Mouse (Mus musculus) CH12.LX (cell line): Measurements from ENCODE around the gene Cysrt1. TPM values are rescaled to one million over a fixed set of nuclear protein-coding genes. Genes with fewer than 3 reads are reported as not detected.
A peak's percentile ranks its signal among the peaks of the same experiment; 100 is the strongest.

Experiments used
- DNase-seq: peaks from one replicate; pipeline ENCODE4 v3.0.0-alpha.2; 2013; ENCODE audit errors: extremely low read depth
- H3K27ac ChIP-seq: 2 replicates; pipeline ENCODE4 v1.5.1; 2012; ENCODE audit warnings: low read depth, mild to moderate bottlenecking, control low read depth, moderate library complexity; ENCODE audit not compliant: insufficient read depth
- H3K27me3 ChIP-seq: replicated peaks from 2 replicates; pipeline ENCODE3; 2012; ENCODE audit warnings: inconsistent platforms
- H3K36me3 ChIP-seq, 2 experiments: replicated peaks in 1 of 2; 2 replicates each; pipeline versions ENCODE3 to v1.6.1; 2012; ENCODE audit warnings: inconsistent platforms in 1 of 2, low read length in 1 of 2, mild to moderate bottlenecking in 1 of 2, mixed read lengths in 1 of 2, moderate library complexity in 1 of 2; ENCODE audit not compliant: control insufficient read depth in 1 of 2, insufficient read depth in 1 of 2
- H3K4me1 ChIP-seq, 2 experiments: 2 replicates each; pipeline ENCODE4 v1.6.1; 2012; ENCODE audit warnings: inconsistent platforms in 1 of 2, moderate library complexity in 1 of 2; ENCODE audit not compliant: insufficient read depth in 2 of 2, control insufficient read depth in 1 of 2
- H3K4me2 ChIP-seq: 2 replicates; pipeline ENCODE4 v1.6.1; 2012; ENCODE audit warnings: low read depth, mild to moderate bottlenecking, control low read depth; ENCODE audit not compliant: poor library complexity, insufficient read depth, severe bottlenecking
- H3K4me3 ChIP-seq, 3 experiments: fragments of 150-350 bp in 1 of 3; sonication (generic) in 1 of 3; replicated peaks in 1 of 3; 2 replicates each; pipeline versions ENCODE3 to v1.5.1; 2011 to 2012; ENCODE audit warnings: low read depth in 2 of 3, low read length in 2 of 3, mild to moderate bottlenecking in 2 of 3, moderate library complexity in 2 of 3, control low read depth in 1 of 3, improper control_type of control experiment in 1 of 3, inconsistent platforms in 1 of 3, mixed read lengths in 1 of 3; ENCODE audit not compliant: poor library complexity in 1 of 3
- H3K79me2 ChIP-seq: replicated peaks from 2 replicates; pipeline ENCODE4 v1.6.1; 2012; ENCODE audit warnings: mild to moderate bottlenecking, moderate library complexity; ENCODE audit not compliant: control insufficient read depth, poor library complexity, insufficient read depth, severe bottlenecking; ENCODE audit errors: extremely low read depth
- H3K9ac ChIP-seq: 2 replicates; pipeline ENCODE4 v1.6.1; 2012; ENCODE audit warnings: low read depth, mild to moderate bottlenecking, control low read depth, moderate library complexity; ENCODE audit not compliant: insufficient read depth
- H3K9me3 ChIP-seq: replicated peaks from 2 replicates; pipeline ENCODE3; 2012; ENCODE audit warnings: low read length, inconsistent platforms, mixed read lengths
- BHLHE40 ChIP-seq: IDR thresholded peaks from 2 replicates; pipeline ENCODE4 v1.6.1; 2011; ENCODE audit warnings: mild to moderate bottlenecking, low read depth, low read length, improper control_type of control experiment
- CHD1 ChIP-seq: IDR thresholded peaks from 2 replicates; pipeline ENCODE4 v1.6.1; 2012; ENCODE audit warnings: low read depth, low read length, improper control_type of control experiment, inconsistent platforms
- CHD2 ChIP-seq: IDR thresholded peaks from 2 replicates; pipeline ENCODE4 v1.6.1; 2011; ENCODE audit warnings: low read length, improper control_type of control experiment
- ELF1 ChIP-seq: IDR thresholded peaks from 2 replicates; pipeline ENCODE4 v1.6.1; 2014; ENCODE audit warnings: low read depth, mild to moderate bottlenecking, inconsistent platforms, low read length, improper control_type of control experiment
- EP300 ChIP-seq: IDR thresholded peaks from 2 replicates; pipeline ENCODE4 v1.6.1; 2011; ENCODE audit warnings: low read length, improper control_type of control experiment
- ETS1 ChIP-seq: conservative IDR thresholded peaks from 2 replicates; pipeline ENCODE4 v1.6.1; 2012; ENCODE audit warnings: low read depth, mild to moderate bottlenecking, inconsistent platforms, low read length, improper control_type of control experiment, moderate library complexity
- GABPA ChIP-seq: IDR thresholded peaks from 2 replicates; pipeline ENCODE4 v1.6.1; 2012; ENCODE audit warnings: low read depth, low read length, improper control_type of control experiment, inconsistent platforms; ENCODE audit not compliant: insufficient replicate concordance
- HCFC1 ChIP-seq: IDR thresholded peaks from 2 replicates; pipeline ENCODE4 v1.6.1; 2012; ENCODE audit warnings: low read depth, mild to moderate bottlenecking, inconsistent platforms, low read length, improper control_type of control experiment
- IRF4 ChIP-seq: IDR thresholded peaks from 2 replicates; pipeline ENCODE4 v1.6.1; 2014; ENCODE audit warnings: low read depth, mild to moderate bottlenecking, inconsistent platforms, low read length, improper control_type of control experiment
- JUN ChIP-seq: IDR thresholded peaks from 2 replicates; pipeline ENCODE4 v1.6.1; 2011; ENCODE audit warnings: low read depth, mild to moderate bottlenecking, low read length, improper control_type of control experiment, moderate library complexity; ENCODE audit not compliant: insufficient read depth
- KAT2A ChIP-seq: IDR thresholded peaks from 2 replicates; pipeline ENCODE4 v1.6.1; 2012; ENCODE audit warnings: low read length, improper control_type of control experiment, inconsistent platforms; ENCODE audit not compliant: insufficient replicate concordance
- MAFK ChIP-seq: IDR thresholded peaks from 2 replicates; pipeline ENCODE4 v1.6.1; 2011; ENCODE audit warnings: low read length, improper control_type of control experiment; ENCODE audit not compliant: insufficient replicate concordance
- MAX ChIP-seq: IDR thresholded peaks from 2 replicates; pipeline ENCODE4 v1.6.1; 2011; ENCODE audit warnings: low read length, improper control_type of control experiment
- MEF2A ChIP-seq: IDR thresholded peaks from 2 replicates; pipeline ENCODE4 v1.6.1; 2014; ENCODE audit warnings: low read depth, mild to moderate bottlenecking, inconsistent platforms, low read length, improper control_type of control experiment, borderline replicate concordance
- MXI1 ChIP-seq: IDR thresholded peaks from 2 replicates; pipeline ENCODE4 v1.6.1; 2011; ENCODE audit warnings: mild to moderate bottlenecking, low read depth, low read length, improper control_type of control experiment
- MYC ChIP-seq: IDR thresholded peaks from 2 replicates; pipeline ENCODE4 v1.6.1; 2011; ENCODE audit warnings: low read depth, mild to moderate bottlenecking, improper control_type of control experiment, low read length
- NRF1 ChIP-seq: IDR thresholded peaks from 2 replicates; pipeline ENCODE4 v1.6.1; 2014; ENCODE audit warnings: low read depth, mild to moderate bottlenecking, inconsistent platforms, low read length, improper control_type of control experiment, moderate library complexity
- PAX5 ChIP-seq: IDR thresholded peaks from 2 replicates; pipeline ENCODE4 v1.6.1; 2012; ENCODE audit warnings: low read length, inconsistent platforms, mixed read lengths
- POLR2A ChIP-seq: IDR thresholded peaks from 2 replicates; pipeline ENCODE4 v1.6.1; 2011; ENCODE audit warnings: low read depth, mild to moderate bottlenecking, improper control_type of control experiment, low read length
- POLR2AphosphoS2 ChIP-seq: IDR thresholded peaks from 2 replicates; pipeline ENCODE4 v1.6.1; 2011; ENCODE audit warnings: low read depth, low read length, improper control_type of control experiment
- RAD21 ChIP-seq: IDR thresholded peaks from 2 replicates; pipeline ENCODE4 v1.6.1; 2011; ENCODE audit warnings: low read depth, mild to moderate bottlenecking, low read length, improper control_type of control experiment, moderate library complexity
- RCOR1 ChIP-seq: conservative IDR thresholded peaks from 2 replicates; pipeline ENCODE4 v1.6.1; 2012; ENCODE audit warnings: low read depth, mild to moderate bottlenecking, inconsistent platforms, low read length, improper control_type of control experiment
- SIN3A ChIP-seq: IDR thresholded peaks from 2 replicates; pipeline ENCODE4 v1.6.1; 2012; ENCODE audit warnings: low read length, improper control_type of control experiment, inconsistent platforms
- SMC3 ChIP-seq: IDR thresholded peaks from 2 replicates; pipeline ENCODE4 v1.6.1; 2011; ENCODE audit warnings: low read depth, low read length, improper control_type of control experiment
- TBP ChIP-seq: conservative IDR thresholded peaks from 2 replicates; pipeline ENCODE4 v1.6.1; 2011; ENCODE audit warnings: low read depth, low read length, improper control_type of control experiment
- TCF12 ChIP-seq: IDR thresholded peaks from 2 replicates; pipeline ENCODE4 v1.6.1; 2014; ENCODE audit warnings: low read depth, mild to moderate bottlenecking, inconsistent platforms, low read length, improper control_type of control experiment
- USF1 ChIP-seq: IDR thresholded peaks from 2 replicates; pipeline ENCODE4 v1.6.1; 2014; ENCODE audit warnings: low read depth, mild to moderate bottlenecking, inconsistent platforms, low read length, improper control_type of control experiment
- ZC3H11A ChIP-seq: IDR thresholded peaks from 2 replicates; pipeline ENCODE4 v1.6.1; 2012; ENCODE audit warnings: low read depth, mild to moderate bottlenecking, inconsistent platforms, low read length, improper control_type of control experiment
- ZMIZ1 ChIP-seq: IDR thresholded peaks from 2 replicates; pipeline ENCODE4 v1.6.1; 2012; ENCODE audit warnings: low read depth, mild to moderate bottlenecking, inconsistent platforms, low read length, improper control_type of control experiment
- dilution Hi-C: fragments of 300-500 bp; cut with MboI; formaldehyde crosslinking; loops from 2 replicates; pipeline ENCODE4 v1.14.3; 2020; ENCODE audit warnings: low sequenced_read_pairs; ENCODE audit not compliant: extremely low pct_unique_long_range_greater_than_20kb, extremely low pct_ligation_motif_present
- in situ Hi-C: fragments of 300-500 bp; cut with MboI; formaldehyde crosslinking; loops from 3 replicates; pipeline ENCODE4 v1.14.3; 2019; ENCODE audit warnings: low sequenced_read_pairs, low pct_ligation_motif_present, low pct_unique_long_range_greater_than_20kb, mixed read lengths
- polyA plus RNA-seq: library from polyadenylated mRNA; unstranded; fragments of >175 nt; gene quantifications from 2 replicates; pipeline ENCODE4 v1.2.1, GENCODE M21; 2012; ENCODE audit warnings: low read depth; ENCODE audit not compliant: insufficient read length
- total RNA-seq, 2 experiments: library from RNA; depleted of rRNA; stranded (reverse); fragments of 300-350 nt in 1 of 2; fragments of >200 nt in 1 of 2; gene quantifications; 2 replicates each; pipeline ENCODE4 v1.2.3; 2012 to 2014

Cysrt1 gene
- total and polyA plus RNA-seq, 3 experiments: not detected

DNA sequence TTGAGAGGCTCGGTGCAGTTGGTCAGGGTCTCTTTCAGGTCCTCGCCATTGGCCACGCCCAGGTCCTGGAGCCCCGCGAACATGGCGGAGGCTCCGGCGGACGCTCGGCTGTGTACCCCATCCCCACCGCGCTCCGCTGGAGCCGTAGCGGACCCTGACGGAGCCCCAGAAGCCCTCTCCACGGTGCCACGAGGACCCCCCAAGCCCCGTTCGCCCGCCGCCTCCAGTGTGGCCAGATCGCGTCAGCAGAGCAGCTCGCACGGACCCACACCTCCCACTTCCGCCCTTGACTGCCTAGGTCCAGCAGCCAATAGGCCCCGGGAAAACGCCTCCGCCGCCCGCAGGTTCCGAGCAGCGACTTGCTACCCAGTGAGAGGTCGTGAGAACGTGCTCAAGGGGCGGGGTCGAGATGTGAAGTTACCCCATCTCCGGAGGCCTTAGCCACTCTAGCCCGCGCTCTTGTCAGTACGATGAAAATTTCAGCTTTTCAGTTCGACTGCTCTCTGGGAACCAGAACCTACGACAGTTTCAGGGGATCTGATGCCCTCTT, 31.1 kb downstream of the Cysrt1 start, which contains the start of gene Nelfb (continued):
- TF ChIP-seq EP300: no peak
- peak; percentile 94 for TF ChIP-seq ELF1
- peak; percentile 88 for TF ChIP-seq POLR2A
- 0 out of 2 replicates have a peak, but pooled peaks have one; percentile 27 for TF ChIP-seq CHD2
- no peak for TF ChIP-seq RCOR1
- TF ChIP-seq ZMIZ1: peak; percentile 82; the same call in 1 of the 2 replicates
- peak; percentile 93 for TF ChIP-seq HCFC1
- TF ChIP-seq USF1: 0 out of 2 replicates have a peak, but pooled peaks have one; percentile 2
- peak; percentile 74 for TF ChIP-seq MAX
- TF ChIP-seq MEF2A: peak; percentile 74
- TF ChIP-seq ZC3H11A: no peak
- TF ChIP-seq CHD1: no peak
- 0 out of 2 replicates have a peak, but pooled peaks have one; percentile 32 for TF ChIP-seq TBP
- peak; percentile 40; the same call in 1 of the 2 replicates for TF ChIP-seq GABPA
- TF ChIP-seq MAFK: no peak

DNA sequence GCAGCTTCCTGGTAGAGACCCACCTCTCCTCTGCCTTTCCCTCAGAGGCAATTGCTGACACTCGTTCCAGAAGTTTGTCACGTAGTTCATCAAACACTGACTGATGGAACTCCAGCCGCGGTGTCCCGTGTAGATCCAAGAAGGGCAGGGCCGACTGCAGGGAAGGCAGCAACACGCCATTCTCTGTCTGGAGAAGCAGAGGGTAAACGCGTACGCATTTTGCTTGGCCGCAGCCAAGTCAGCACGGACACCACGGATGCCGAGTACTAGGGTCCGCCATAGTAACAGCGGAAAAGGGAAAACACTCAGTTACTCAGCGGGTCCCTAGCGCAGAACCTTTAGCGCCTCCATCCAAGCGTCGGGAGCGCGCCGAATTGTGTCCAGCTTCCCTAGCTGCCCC, 31.6 kb downstream of the Cysrt1 start:
- peaks cover 3% of the 10 kb centered on the region for H3K27me3 ChIP-seq
- H3K36me3 ChIP-seq: peaks cover 29 to 40% of the 10 kb centered on the region in 2 experiments
- H3K9me3 ChIP-seq: no peaks in the 10 kb centered on the region
- H3K9ac ChIP-seq: peak overlapping the region; percentile 84
- H3K4me2 ChIP-seq: peak overlapping the region; percentile 89
- TF ChIP-seq MAX: no peak
- TF ChIP-seq GABPA: no peak
- TF ChIP-seq SMC3: no peak
- TF ChIP-seq, all 38 proteins: peak for 0
- dilution Hi-C loops: no loop called here
- Histone ChIP-seq H3K4me1 (peaks cover 13 to 29% of the 10 kb centered on the region in 2 experiments), H3K79me2 (peaks cover 23% of the 10 kb centered on the region), H3K27ac (no peak overlapping the region), H3K4me3 (peak overlapping the region; percentile 78 to 93 (median 89))
- DNase-seq: no peak
- in situ Hi-C loops: no loop called here

DNA sequence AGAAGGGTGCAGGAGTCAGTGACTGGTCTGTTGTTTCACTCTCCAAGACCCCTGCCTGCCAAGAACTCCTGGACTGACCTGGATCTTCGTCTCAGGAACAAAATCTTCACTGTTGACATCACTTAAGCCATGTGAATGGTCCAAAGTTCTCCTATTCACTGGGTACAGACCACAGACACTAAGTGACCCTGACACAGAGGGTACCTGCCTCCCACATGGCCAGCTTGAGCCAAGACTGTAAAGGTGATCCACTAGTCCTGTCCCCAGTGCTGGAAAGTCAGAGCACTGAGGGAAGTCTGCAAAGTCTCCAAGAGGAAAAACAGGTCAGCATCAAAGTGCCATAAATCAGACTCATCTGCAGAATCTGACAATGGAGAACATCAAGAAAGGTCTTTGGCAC, 34.7 kb downstream of the Cysrt1 start:
- peaks cover 7 to 29% of the 10 kb centered on the region in 2 experiments for H3K4me1 ChIP-seq
- H3K36me3 ChIP-seq: peaks cover 57 to 71% of the 10 kb centered on the region in 2 experiments

More for the DNA sequence above, 34.7 kb downstream of the Cysrt1 start:
- in situ Hi-C loops (loop anchor here (5.0 kb wide), 1 partner anchor 45 kb away; no protein-coding TSS in a partner anchor), dilution Hi-C loops (no loop called here)
- Histone ChIP-seq H3K27me3 (no peaks in the 10 kb centered on the region), H3K4me2 (no peak overlapping the region), H3K4me3 (no peak overlapping the region), H3K9me3 (no peaks in the 10 kb centered on the region), H3K27ac (no peak overlapping the region), H3K9ac (no peak overlapping the region), H3K79me2 (peaks cover 23% of the 10 kb centered on the region)
- no peak for DNase-seq
- no peak for TF ChIP-seq NRF1
- no peak for TF ChIP-seq MEF2A
- TF ChIP-seq TCF12: no peak
- TF ChIP-seq ELF1: no peak
- no peak for TF ChIP-seq MYC
- no peak for TF ChIP-seq SIN3A
- TF ChIP-seq PAX5: no peak
- TF ChIP-seq KAT2A: no peak
- TF ChIP-seq MXI1: no peak
- TF ChIP-seq BHLHE40: no peak
- no peak for TF ChIP-seq ETS1
- TF ChIP-seq IRF4: no peak
- no peak for TF ChIP-seq POLR2AphosphoS2
- no peak for TF ChIP-seq JUN
- no peak for TF ChIP-seq TBP
- TF ChIP-seq ZMIZ1: no peak
- TF ChIP-seq ZC3H11A: no peak
- TF ChIP-seq MAFK: no peak
- TF ChIP-seq RAD21: no peak
